Mouse (Mus musculus) adrenal gland (tissue): ENCODE results near the gene Adk.

ENCODE experiments used
- intact Hi-C: fragments of 180-260 bp; cut with DNase I; formaldehyde crosslinking; loops from one replicate; pipeline ENCODE4 v1.15.1; 2025
- long read RNA-seq, 2 experiments: library from polyadenylated mRNA; unstranded; transcript quantifications; one replicate each; pipeline ENCODE4 v2.0.0; 2020; ENCODE audit warnings: borderline replicate concordance in 1 of 2; ENCODE audit not compliant: insufficient replicate concordance in 1 of 2

The Adk gene
- long read RNA-seq, experiment 1, transcript Adk-201 (11 exons, 1,782 nt) = minor isoform, 31 of 96 reads
- long read RNA-seq, experiment 1, transcript Adk-207 (11 exons, 1,818 nt) = major isoform, 51 of 96 reads
- long read RNA-seq, experiment 1, partial matches to known transcripts = 4 of 96 reads
- long read RNA-seq, experiment 1, other reads (novel, unspliced or antisense) = 9 of 96 reads
- long read RNA-seq, experiment 2, transcript Adk-201 (11 exons, 1,782 nt) = minor isoform, 42 of 157 reads
- long read RNA-seq, experiment 2, transcript Adk-207 (11 exons, 1,818 nt) = major isoform, 97 of 157 reads
- long read RNA-seq, experiment 2, partial matches to known transcripts = 11 of 157 reads
- long read RNA-seq, experiment 2, other reads (novel, unspliced or antisense) = 6 of 157 reads

DNA sequence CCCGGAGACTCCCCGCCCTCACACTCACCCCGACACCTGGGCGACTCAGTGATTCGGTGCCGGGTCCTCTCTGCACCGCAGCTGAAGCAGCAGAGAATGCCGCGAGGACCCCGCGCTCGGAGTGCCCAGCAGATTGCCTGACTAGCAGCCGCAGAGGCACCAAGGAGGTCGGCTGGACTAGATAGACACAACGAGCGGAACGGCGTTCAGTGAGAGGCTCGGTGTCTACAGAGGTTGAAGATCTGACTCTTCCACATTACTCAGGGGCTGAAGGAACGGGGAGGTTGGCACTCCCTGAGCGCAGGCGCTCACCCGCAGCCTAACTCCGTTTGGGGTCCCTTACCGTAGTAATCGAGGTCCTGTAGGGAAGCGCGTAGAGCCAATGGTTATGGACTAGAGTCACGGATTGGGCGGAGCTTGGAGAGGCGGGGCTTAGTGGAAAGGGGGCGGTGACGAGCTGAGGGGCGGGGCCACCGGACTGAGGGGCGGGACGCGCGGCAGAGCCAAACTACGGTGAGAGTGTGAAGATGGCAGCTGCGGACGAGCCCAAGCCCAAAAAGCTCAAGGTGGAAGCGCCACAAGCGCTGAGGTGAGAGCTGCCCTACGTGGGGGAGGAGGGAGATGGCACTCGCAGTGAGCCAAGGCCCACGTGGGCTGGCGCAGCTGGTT, at the start of gene Adk, which contains the start of gene Ap3m1:
Adk (plus strand) TSS at position 463 of the 669 bp plus-strand sequence.
Ap3m1 (minus strand) TSS at position 397 of the 669 bp plus-strand sequence.
- intact Hi-C loops = loop anchor here (5.0 kb wide), 1 partner anchor 65 kb away; no protein-coding TSS in a partner anchor

- intact Hi-C loops = no loop called here
Observed at GRCm38 (mm10) chr14:21013800-21014334, 38.5 kb upstream of the Adk start.

DNA sequence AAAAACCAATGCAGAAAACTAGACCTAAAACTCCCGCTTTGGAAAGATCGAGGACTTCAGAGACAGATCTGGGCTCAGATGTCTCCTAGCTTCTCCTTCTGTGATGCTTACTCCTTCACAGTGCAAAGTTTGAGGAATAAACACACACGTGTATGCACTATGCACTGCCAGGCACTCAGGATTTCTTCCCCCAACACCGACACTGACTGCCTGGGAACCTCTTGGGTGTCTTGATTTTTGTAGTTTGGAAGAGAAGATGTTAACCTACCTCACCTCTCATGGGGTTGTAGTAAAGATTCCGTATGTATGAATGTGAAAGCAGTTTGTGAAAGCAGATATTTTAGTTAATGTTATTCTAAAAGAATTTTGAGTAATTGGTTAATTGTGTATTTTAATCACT, 34.5 kb upstream of the Adk start:
- intact Hi-C loops = no loop called here

DNA sequence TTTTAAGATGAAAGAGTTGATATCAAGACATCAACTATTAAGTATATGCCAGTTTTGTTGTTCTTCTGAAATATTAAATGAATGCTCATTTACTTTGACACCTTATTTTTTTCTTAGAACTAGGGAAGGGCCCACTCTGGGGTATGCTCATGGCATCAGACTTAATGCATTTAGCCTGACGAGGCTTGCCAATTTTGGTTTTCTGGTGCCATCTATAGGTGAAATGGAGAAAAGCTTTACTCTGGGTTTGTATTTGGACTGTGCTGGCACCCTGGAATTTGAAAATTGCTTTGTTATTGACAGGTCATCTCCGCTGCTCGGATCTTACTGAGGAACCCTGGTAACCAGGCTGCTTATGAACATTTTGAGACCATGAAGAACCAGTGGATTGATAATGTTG, 33.4 kb upstream of the Adk start:
- intact Hi-C loops = no loop called here

DNA sequence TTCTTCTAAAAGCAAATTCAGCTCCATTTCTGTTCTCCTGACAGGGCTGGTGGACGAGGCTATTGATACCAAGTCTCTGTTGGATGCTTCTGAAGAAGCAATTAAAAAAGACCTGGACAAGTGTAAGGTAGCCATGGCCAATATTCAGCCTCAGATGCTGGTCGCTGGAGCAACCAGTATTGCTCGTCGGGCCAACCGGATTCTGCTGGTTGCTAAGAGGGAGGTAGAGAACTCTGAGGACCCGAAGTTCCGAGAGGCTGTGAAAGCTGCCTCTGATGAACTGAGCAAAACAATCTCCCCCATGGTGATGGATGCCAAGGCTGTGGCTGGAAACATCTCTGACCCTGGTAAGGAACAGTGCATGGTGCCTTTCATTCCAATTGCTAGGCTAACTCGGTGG, 31.9 kb upstream of the Adk start:
- intact Hi-C loops = no loop called here

- intact Hi-C loops = no loop called here
Observed at GRCm38 (mm10) chr14:21027542-21027941, 24.8 kb upstream of the Adk start.

- intact Hi-C loops = no loop called here
Observed at GRCm38 (mm10) chr14:21029025-21029659, 23.2 kb upstream of the Adk start.

GRCm38 (mm10) chr14:21031783-21032511, 20.4 kb upstream of the Adk start:
- intact Hi-C loops = no loop called here

DNA sequence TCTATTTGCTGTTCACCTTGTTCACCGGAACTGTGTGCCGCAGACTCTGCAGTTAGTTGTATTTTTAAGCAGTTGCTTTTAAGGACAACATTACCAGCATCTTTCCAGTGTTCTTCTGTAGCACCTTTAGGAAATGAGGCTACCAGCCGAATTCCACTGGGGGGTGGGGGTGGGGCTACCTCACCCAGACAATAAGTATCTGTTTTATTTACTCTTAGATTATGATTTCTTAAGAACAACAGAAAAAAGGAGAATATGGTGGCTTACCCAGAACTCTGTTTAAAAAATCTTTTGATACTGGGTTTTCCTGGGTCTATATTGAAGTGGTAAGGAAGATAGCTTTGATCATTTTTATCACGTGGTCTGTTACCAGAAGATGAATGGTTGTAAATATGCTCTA, 18.1 kb upstream of the Adk start:
- intact Hi-C loops = no loop called here

DNA sequence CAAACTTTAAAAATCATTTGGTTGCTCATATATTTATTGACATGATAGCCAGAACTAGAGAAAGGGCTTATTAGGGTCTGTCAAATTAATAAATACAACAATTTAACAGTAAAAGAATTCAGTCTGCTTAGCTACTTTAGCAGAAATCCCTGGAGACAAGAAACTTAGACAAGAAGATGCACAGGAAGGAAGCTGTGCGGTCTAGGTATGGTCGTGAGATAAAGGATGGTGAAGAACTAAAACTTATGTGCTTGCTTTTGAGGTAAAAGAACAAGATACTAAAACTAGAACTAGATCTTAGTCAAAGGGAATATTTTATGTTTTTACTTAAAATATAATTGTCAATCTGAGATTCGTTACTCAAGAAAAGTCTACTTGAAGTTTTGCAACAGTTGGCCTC, 17.6 kb upstream of the Adk start:
- intact Hi-C loops = no loop called here

- intact Hi-C loops = no loop called here
Observed at GRCm38 (mm10) chr14:21039077-21039476, 13.3 kb upstream of the Adk start.

DNA sequence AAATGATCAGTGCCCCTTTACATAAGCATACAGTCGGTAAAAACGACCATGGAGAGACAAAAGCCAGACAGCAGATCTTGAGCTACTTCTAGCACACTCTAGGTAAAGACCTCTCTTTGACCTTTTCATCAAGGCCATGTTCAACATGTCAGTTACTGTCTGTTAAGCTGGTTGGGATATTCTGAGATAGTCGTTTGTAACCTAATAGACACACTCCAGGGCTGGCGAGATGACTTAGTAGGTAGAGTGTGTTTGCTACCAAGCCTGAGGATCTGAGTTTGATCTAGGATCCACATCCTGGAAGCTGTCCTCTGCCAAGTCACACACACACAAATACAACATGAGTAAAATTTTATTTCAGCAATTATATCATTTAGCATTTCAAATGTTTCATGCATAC, 12.8 kb upstream of the Adk start:
- intact Hi-C loops = no loop called here

DNA sequence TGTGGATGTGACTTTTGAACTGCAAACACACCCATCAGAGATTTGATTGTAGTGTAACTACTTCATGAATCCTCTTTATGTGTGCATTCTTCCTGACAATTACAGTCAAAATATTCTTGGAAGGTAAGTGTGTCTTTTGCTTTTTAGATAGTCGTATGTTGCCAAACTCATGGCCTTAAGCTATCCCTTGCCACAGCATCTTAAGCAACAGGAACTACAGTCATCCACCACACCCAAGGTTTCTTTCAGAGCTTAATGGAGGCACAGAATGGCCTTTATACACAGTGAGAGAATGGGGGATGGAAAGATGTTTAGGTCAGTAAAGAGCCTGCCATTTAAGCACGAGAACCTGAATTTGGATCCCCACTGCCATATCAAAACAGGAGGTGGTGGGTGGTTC, 4.5 kb upstream of the Adk start:
- intact Hi-C loops = no loop called here

DNA sequence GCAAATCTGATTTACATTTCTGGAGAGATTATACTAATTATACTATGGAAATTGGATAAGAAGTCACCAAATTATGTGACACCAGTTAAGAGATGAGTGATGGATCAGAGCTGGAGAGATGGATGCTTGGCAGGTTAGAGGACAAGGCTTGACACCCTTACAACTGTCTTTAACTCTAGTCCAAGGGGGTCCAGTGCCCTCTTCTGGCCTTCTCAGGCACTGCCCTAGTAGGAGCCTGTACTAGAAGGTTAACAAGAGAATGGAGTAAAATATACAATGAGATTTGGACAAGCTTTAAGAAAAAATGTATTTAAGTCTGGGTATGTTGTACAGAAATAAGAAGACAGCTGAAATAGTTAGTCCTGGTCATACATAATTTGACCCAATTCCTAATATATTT, 3.5 kb upstream of the Adk start:
- intact Hi-C loops = no loop called here

GRCm38 (mm10) chr14:21050734-21051133, 1.6 kb upstream of the Adk start:
- intact Hi-C loops = loop anchor here (5.0 kb wide), 1 partner anchor 67 kb away; no protein-coding TSS in a partner anchor

DNA sequence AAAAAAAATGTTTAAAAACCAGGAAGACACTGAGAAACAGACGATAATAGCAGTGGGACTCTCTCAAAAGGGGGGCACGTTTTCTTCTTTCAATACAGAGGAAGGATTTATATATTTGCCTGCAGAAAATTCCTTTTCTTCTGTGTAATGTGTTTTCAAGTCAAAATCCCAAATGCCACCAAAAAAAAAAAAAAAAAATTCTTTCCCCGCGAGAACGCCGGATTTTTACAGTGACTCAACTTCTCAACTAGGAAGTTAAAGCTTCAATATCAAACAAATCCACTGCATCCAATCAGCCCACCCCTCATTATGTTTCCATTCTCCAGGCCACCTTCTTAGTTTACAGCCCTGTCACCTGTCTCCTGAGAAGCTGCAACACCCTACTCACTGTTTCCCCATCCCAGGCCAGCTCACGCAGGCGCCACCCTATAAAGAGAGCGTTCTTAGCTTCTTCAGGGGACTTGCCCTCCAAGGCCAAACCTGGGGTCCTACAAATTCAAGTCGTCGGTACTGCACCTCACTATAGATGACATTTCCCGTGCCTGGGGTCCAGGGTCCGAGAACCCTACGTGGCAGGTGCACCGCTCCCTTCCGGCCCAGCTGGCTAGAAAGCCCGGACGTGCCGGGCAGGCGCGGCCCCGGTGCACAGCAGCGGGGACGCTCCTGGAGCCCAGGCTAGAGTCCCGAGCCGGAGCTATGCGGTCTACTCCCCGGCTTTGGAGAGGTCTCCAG, 828 bp upstream of the Adk start:
- intact Hi-C loops = loop anchor here (5.0 kb wide), 1 partner anchor 66 kb away; no protein-coding TSS in a partner anchor

DNA sequence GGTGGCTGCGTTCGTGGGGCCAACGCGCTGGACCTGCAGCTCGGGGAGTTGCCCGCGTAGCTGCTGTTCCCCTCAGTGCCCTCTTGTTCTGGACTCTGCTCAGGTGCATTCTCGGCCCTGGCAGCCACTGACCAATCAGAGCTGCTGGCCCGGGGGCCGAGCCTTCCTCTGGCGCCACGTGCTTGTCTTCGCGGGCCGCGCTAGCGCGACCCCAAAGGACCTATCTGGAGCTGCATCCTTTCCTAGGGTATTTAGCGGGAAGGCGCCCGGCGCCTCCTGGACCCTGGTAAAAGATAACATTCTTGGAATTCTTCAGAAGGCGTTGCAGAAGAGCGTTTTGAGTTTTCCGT, 382 bp downstream of the Adk start:
- intact Hi-C loops = loop anchor here (5.0 kb wide), 1 partner anchor 65 kb away; no protein-coding TSS in a partner anchor

DNA sequence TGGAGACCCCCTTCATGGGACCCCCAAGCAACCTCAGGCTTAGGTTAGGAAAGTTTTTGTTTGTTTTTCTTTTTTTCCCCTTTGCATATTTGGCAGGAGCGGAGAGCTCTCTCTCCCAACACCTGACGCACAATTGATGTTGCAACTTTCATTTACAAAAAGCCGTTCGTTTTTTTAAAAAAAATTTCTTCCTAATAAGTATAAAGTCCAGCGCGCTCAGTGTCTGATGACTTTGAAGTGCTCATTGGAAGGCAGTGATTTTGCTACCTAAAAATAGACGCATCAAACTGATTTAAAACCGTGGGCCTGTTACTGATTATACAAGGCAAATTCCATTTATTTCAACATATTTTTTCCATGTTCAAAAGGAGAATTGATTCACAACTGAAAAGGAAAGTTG, 777 bp downstream of the Adk start:
- intact Hi-C loops = loop anchor here (5.0 kb wide), 1 partner anchor 64 kb away; no protein-coding TSS in a partner anchor

- intact Hi-C loops = loop anchor here (5.0 kb wide), 1 partner anchor 64 kb away; no protein-coding TSS in a partner anchor
Observed at GRCm38 (mm10) chr14:21053586-21053985, 1.2 kb downstream of the Adk start.

DNA sequence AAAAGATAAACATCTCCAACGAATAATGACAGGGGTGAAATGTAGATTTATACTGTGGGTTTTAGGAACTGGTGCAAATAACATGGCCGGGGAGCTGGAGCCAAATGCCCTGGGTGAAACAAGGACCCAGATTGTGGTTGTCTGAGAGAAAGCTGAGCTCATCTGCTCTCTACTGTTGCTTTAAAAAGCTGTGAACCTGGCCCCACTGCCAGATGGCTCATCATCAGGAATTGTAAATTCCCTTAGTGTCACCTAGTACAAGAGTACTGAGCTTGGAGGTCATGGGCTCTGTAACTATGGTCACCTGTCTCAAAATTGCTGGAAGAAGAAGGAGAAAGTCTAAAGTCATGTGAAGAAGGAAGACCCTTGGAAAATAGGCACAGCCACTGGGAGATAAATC, 6.6 kb downstream of the Adk start:
- intact Hi-C loops = no loop called here
